ENCODE assay signal across 8 mouse cellular contexts in the genomic region with DNA sequence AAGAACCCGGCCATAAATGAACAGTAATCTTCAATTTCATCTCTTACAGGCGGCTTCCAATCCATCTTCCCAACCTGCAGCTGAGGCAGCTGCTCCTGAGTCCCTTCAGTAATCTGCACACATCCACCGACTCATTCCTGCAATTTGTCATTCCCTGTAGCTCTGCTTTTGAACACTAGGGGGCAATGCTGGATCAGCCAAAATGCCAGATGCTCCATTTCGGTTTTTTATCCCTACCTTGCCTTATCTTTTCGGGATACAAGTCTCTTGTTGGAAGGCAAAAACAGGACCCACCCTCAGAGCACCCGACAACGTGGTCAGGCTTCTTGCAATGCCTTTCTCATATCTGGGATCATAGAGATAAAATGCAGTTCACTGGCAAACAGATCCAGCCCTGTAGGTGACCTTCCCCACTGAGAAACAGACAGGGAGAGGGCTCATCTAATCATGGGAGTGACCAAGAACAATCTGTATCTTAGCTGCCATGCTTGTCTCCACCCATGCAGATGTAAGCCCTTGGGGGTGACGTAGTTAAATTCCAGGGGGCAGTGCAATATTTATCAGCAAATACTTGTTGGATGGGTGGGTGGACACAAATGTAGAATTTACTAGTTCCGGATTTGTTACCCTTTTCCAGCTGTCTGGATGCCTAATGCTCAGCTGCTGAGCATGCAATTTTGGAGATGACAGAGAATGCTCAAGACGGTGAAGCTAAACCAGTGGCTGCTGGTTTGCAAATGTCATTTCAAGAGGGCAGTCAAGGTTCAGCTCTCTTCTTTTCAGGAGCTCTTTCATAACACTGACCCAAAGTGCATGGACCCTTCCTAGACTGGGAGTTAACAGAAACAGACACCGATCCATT.
A peak's percentile ranks its signal among the peaks of the same experiment; 100 is the strongest.
DNase-seq lines count a peak whose midpoint lies in the region; ATAC-seq and TF ChIP-seq lines count a peak whose summit lies in the region.

No protein-coding gene starts in this region.

- peak; percentile 53 for TF ChIP-seq CTCF in liver, adult 2 months (IDR thresholded peaks at IDR 0.05; ENCODE audit: low read depth, low read length)
- TF ChIP-seq CTCF in stomach, postnatal 0 days (IDR thresholded peaks at IDR 0.05; ENCODE audit: low read depth): peak; percentile 98

- H3K9ac ChIP-seq in forebrain, embryonic 12.5 days: no peak overlapping the region
- H3K9ac ChIP-seq in heart, embryonic 15.5 days: no peak overlapping the region
- H3K9ac ChIP-seq in liver, adult 2 months (ENCODE audit: low read depth, low read length): no peak overlapping the region
- no peak overlapping the region for H3K9ac ChIP-seq in stomach, postnatal 0 days (ENCODE audit: low read length)

- H3K27ac ChIP-seq in forebrain, embryonic 12.5 days: no peak overlapping the region
- H3K27ac ChIP-seq in heart, embryonic 15.5 days: no peak overlapping the region
- H3K27ac ChIP-seq in liver, adult 2 months (replicated peaks; ENCODE audit: insufficient read depth, low read depth, low read length): no peak overlapping the region
- no peak overlapping the region for H3K27ac ChIP-seq in stomach, postnatal 0 days (replicated peaks)

- TF ChIP-seq POLR2A in liver, adult 2 months (IDR thresholded peaks at IDR 0.05; ENCODE audit: extremely low read depth, insufficient read depth, low read length): no peak

- H3K79me2 ChIP-seq in liver, adult 2 months (ENCODE audit: control insufficient read depth, insufficient read depth, low read length): no peaks in the 10 kb centered on the region

- 31% methylated on average over 11 of the region's 11 CpGs for WGBS in forebrain, embryonic 12.5 days
- WGBS in heart, embryonic 15.5 days: 19% methylated on average over 11 of the region's 11 CpGs
- 20% methylated on average over 11 of the region's 11 CpGs for WGBS in liver, adult 2 months
- WGBS in stomach, postnatal 0 days: 16% methylated on average over 11 of the region's 11 CpGs

- no peak overlapping the region for H3K4me2 ChIP-seq in forebrain, embryonic 12.5 days
- peak overlapping the region; percentile 41; the same call in 1 of the 2 replicates for H3K4me2 ChIP-seq in heart, embryonic 15.5 days
- no peak overlapping the region for H3K4me2 ChIP-seq in stomach, postnatal 0 days (replicated peaks; ENCODE audit: low read depth)

- H3K4me1 ChIP-seq in forebrain, embryonic 12.5 days: peaks cover 16% of the 10 kb centered on the region
- H3K4me1 ChIP-seq in heart, embryonic 15.5 days (replicated peaks): peaks cover 13% of the 10 kb centered on the region
- no peaks in the 10 kb centered on the region for H3K4me1 ChIP-seq in liver, adult 2 months (ENCODE audit: control insufficient read depth, insufficient read depth, low read length)
- H3K4me1 ChIP-seq in stomach, postnatal 0 days (replicated peaks; ENCODE audit: control insufficient read depth, insufficient read depth): no peaks in the 10 kb centered on the region

- H3K4me3 ChIP-seq in forebrain, embryonic 12.5 days (replicated peaks): no peak overlapping the region
- no peak overlapping the region for H3K4me3 ChIP-seq in heart, embryonic 15.5 days
- no peak overlapping the region for H3K4me3 ChIP-seq in liver, adult 2 months (ENCODE audit: insufficient read depth, low read depth, low read length)
- no peak overlapping the region for H3K4me3 ChIP-seq in stomach, postnatal 0 days (ENCODE audit: low read depth, low read length)

- peaks cover 7% of the 10 kb centered on the region; the same call in 1 of the 2 replicates for H3K27me3 ChIP-seq in forebrain, embryonic 12.5 days
- H3K27me3 ChIP-seq in heart, embryonic 15.5 days: no peaks in the 10 kb centered on the region
- H3K27me3 ChIP-seq in liver, adult 2 months (ENCODE audit: control insufficient read depth, insufficient read depth, low read length): no peaks in the 10 kb centered on the region
- H3K27me3 ChIP-seq in stomach, postnatal 0 days (ENCODE audit: control insufficient read depth, insufficient read depth, low read length): no peaks in the 10 kb centered on the region

- H3K36me3 ChIP-seq in forebrain, embryonic 12.5 days (replicated peaks): no peaks in the 10 kb centered on the region
- no peaks in the 10 kb centered on the region for H3K36me3 ChIP-seq in heart, embryonic 15.5 days
- no peaks in the 10 kb centered on the region for H3K36me3 ChIP-seq in liver, adult 2 months (ENCODE audit: control insufficient read depth, insufficient read depth, low read length)
- H3K36me3 ChIP-seq in stomach, postnatal 0 days (ENCODE audit: control insufficient read depth, insufficient read depth, low read length): no peaks in the 10 kb centered on the region

- no peak for TF ChIP-seq EP300 in stomach, postnatal 0 days (optimal IDR thresholded peaks at IDR 0.05)

- peak; percentile 79 for DNase-seq in ES-CJ7 (ENCODE audit: low read depth, low spot score)
- peak; percentile 47 for DNase-seq in brain, embryonic 18.5 days (ENCODE audit: low read depth, low spot score)
- peak; percentile 71 for DNase-seq in kidney, postnatal 14 days
- peak; percentile 25 for DNase-seq in liver, adult 2 months (ENCODE audit: extremely low read depth, low read depth, low spot score)
- DNase-seq in natural killer cell, adult 2 months (ENCODE audit: low spot score in 2 of 2): peak; percentile 28 to 29
- DNase-seq in stomach, postnatal 0 days (ENCODE audit: low spot score): peak; percentile 60

- no peaks in the 10 kb centered on the region for H3K9me3 ChIP-seq in forebrain, embryonic 12.5 days
- no peaks in the 10 kb centered on the region for H3K9me3 ChIP-seq in heart, embryonic 15.5 days (replicated peaks)
- no peaks in the 10 kb centered on the region for H3K9me3 ChIP-seq in stomach, postnatal 0 days (ENCODE audit: control insufficient read depth, low read length)

- ATAC-seq in forebrain, embryonic 12.5 days (ENCODE audit: low FRiP score): peak; percentile 30; the same call in 1 of the 2 replicates
- ATAC-seq in heart, embryonic 15.5 days (replicated peaks; ENCODE audit: insufficient number of reproducible peaks, insufficient read depth, low FRiP score, low read depth): no peak
- peak; percentile 59; the same call in 1 of the 2 replicates for ATAC-seq in stomach, postnatal 0 days (ENCODE audit: low FRiP score, low TSS enrichment)

Comparison
In these comparisons a context has a peak if more than half of its experiments do, and no peak if none do; other contexts are left out.
1. DNase-seq: peak in every context shown above with its lines; median percentile 79 in ES-CJ7; 71 in kidney, postnatal 14 days; 60 in stomach, postnatal 0 days; 47 in brain, embryonic 18.5 days; 28 in natural killer cell, adult 2 months; 25 in liver, adult 2 months.